Mouse (Mus musculus): ENCODE results near the gene Crygd.

DNA sequence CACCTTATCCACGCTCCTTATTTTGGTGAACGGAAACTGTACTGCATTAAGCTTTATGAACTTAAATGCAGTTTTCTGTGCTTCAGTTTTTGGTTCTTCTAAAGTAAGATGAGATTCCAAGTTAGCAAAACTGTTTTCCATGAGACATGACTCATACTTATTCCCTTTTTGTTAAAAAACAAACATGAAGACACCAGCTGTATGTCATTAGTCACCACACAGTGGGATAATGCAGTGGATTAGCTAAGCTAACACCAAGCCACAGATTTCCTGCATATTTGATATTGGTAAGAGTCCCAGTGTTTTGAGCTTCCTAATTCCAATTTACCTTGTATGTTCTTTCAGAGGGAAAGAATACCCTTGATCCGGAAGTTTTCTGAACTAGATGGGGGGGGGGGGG is 28.3 kb upstream of the Crygd start:
- no peak for TF ChIP-seq CTCF (IDR thresholded peaks at IDR 0.05; ENCODE audit: extremely low read depth, insufficient read depth, insufficient read length, insufficient replicate concordance)
- no peak for TF ChIP-seq POLR2A (IDR thresholded peaks at IDR 0.05; ENCODE audit: low read depth, low read length)
